Mouse (Mus musculus) embryonic fibroblast, embryonic 13.5 days (primary cell): ENCODE data around the gene Rnf115.

ENCODE experiments used
- CTCF ChIP-seq: IDR thresholded peaks from 2 replicates; pipeline ENCODE4 v1.5.1; 2011; ENCODE audit warnings: mild to moderate bottlenecking, control low read depth, low read length, moderate library complexity, borderline replicate concordance; ENCODE audit not compliant: insufficient read depth
- POLR2A ChIP-seq: IDR thresholded peaks from 2 replicates; pipeline ENCODE4 v1.6.1; 2011; ENCODE audit warnings: low read depth, mild to moderate bottlenecking, control low read depth, low read length, moderate library complexity

DNA sequence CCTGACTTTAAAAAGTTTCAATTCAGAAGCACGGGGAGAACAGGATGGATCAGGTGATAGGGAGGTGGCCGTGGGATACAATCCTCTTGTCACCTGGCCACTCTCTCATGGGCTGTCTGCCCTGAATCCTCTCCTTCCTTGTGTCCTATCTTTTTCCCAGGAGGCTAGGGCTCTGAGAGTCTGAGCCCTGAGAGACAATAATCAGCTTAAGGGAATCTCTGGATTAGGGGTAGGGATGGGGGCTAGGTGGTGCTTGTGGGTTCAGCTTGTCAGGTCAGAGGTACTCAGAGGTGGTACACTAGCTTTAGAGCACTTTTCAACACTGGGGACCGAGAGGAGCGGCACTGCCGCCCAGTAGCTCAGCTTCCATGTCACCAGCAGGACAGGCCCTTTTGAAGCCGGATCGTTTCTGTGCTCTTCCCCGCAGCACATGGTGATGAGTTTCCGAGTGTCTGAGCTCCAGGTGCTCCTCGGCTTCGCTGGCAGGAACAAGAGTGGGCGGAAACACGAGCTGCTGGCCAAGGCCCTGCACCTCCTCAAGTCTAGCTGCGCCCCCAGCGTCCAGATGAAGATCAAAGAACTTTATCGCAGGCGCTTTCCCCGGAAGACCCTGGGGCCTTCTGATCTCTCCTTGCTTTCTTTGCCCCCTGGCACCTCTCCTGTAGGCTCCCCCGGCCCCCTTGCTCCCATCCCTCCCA is 28.3 kb upstream of the Rnf115 start:
- TF ChIP-seq CTCF = no peak
- TF ChIP-seq POLR2A = no peak
